Mouse (Mus musculus): ENCODE measurements around the gene Lmntd2. TPM values are rescaled to one million over a fixed set of nuclear protein-coding genes. Genes with fewer than 3 reads are reported as not detected.
A peak's percentile ranks its signal among the peaks of the same experiment; 100 is the strongest.

The Lmntd2 gene
- polyA plus RNA-seq, 1 experiment from 2014 or later, result 2.9 TPM

DNA sequence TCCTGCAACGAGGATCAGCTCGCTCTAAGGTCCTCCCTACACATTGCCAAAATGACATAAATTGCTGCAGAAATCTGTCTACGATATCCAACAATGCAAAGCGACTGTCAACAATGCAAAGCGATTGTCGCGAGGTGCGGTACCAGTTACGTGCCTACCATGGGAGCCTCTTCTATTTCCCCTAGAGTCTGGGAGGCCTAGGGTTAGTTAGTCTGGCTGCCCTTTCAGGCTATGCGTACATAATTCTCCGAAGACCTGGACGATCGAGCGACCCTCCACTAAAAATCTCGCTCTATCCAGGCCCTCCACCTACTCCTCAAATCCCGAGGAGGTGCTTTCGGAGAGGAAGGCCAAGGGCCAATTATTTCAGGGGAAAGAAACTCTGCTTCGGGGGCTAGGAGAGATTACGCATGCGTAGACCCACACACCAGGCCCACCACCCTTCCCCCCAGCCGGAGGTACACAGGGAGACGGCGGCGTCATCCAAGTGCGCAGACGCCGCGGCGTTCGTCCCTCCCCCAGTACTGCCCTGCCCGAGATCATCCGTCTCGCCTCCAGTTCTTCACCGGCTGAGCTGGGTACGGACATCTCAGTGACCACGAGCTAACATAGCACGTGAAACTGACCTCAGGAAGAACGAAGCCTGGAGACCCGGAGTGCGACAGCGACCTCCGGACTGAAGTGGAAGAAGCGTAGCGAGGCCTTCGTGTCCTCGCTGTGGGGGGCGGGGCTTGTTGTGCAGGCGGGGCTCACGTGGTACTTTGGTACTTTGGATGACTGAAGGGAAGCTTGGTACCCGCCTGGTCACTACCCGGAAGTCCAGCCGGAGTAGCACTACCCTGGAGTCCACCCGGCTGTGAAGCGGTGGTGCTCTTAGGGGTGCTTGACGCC is 41.5 kb downstream of the Lmntd2 start, which contains the start of gene Rnh1:
Gene Rnh1, minus strand, starts transcription at position 742 of the 891 bp plus-strand sequence.
- H3K36me3 ChIP-seq (ENCODE audit: insufficient read depth, low read length), result no peaks in the 10 kb centered on the region
- H3K9me3 ChIP-seq (replicated peaks; ENCODE audit: low read length), result no peaks in the 10 kb centered on the region
- peaks cover 8% of the 10 kb centered on the region for H3K4me1 ChIP-seq (replicated peaks; ENCODE audit: insufficient read depth, low read length)
- WGBS, result 3% methylated on average over 55 of the region's 55 CpGs
- peak within 1 kb of the TSS; percentile 93 for H3K27ac ChIP-seq
- H3K9ac ChIP-seq (ENCODE audit: low read depth, low read length), result peak within 1 kb of the TSS; percentile 67
- H3K4me3 ChIP-seq (replicated peaks; ENCODE audit: low read depth, low read length), result peak within 1 kb of the TSS; percentile 50
- peak; percentile 94 for ATAC-seq (replicated peaks; ENCODE audit: low FRiP score, low read depth)
- H3K4me2 ChIP-seq (ENCODE audit: low read length), result peak within 1 kb of the TSS; percentile 71
- peak; percentile 97 for DNase-seq (ENCODE audit: low spot score)
- no peaks in the 10 kb centered on the region for H3K27me3 ChIP-seq (ENCODE audit: insufficient read depth, low read length)
- TF ChIP-seq CTCF (IDR thresholded peaks at IDR 0.05; ENCODE audit: low read depth), result peak; percentile 32; the same call in 1 of the 2 replicates

DNA sequence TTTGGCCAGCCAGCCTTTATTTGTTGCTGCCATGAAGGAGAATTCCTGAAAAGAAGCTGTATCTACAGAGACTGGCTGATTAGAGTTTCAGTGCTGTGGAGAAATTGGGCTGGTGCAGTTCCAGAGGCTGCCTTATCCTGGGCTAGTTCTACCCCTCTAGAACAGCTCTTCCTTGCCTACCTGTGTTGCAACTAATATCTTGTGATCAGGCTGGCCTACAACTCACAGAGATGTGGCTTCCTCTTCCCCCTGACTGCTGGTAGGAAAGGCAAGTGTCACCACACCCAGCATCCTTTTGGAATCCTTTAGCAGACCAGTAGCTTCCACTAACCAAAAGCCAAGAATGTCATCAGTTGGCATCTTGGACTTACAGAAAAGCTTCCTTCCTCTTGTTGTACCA is 44.0 kb downstream of the Lmntd2 start:
- H3K4me2 ChIP-seq (ENCODE audit: low read length), result no peak overlapping the region
- no peaks in the 10 kb centered on the region for H3K9me3 ChIP-seq (replicated peaks; ENCODE audit: low read length)
- no peak overlapping the region for H3K4me3 ChIP-seq (replicated peaks; ENCODE audit: low read depth, low read length)
- no peak for TF ChIP-seq CTCF (IDR thresholded peaks at IDR 0.05; ENCODE audit: low read depth)
- ATAC-seq (replicated peaks; ENCODE audit: low FRiP score, low read depth) (no peak), DNase-seq (ENCODE audit: low spot score) (no peak)
- peaks cover 11% of the 10 kb centered on the region for H3K36me3 ChIP-seq (ENCODE audit: insufficient read depth, low read length)
- no peak overlapping the region for H3K9ac ChIP-seq (ENCODE audit: low read depth, low read length)
- no peak overlapping the region for H3K27ac ChIP-seq
- no peaks in the 10 kb centered on the region for H3K27me3 ChIP-seq (ENCODE audit: insufficient read depth, low read length)
- H3K4me1 ChIP-seq (replicated peaks; ENCODE audit: insufficient read depth, low read length), result peaks cover 8% of the 10 kb centered on the region

DNA sequence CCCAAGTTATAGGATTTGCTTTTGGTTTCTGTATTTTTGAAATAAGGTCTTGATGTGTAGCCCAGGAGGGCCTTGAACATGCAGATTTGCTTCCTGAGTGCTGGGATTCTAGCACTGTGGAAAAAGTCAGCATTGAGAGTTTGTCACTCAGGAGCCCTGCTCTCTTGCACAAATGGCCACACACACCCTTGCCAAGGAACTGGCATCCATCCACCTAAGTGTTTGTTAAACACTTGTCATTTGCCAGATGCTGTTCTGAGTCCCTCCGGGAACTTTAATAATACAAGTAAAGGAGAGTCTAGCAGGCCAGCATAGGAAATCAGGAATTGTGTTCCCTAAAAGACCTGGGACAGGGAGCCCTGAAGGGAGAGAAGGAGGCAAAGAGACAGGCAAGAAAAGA is 44.6 kb downstream of the Lmntd2 start:
- H3K9ac ChIP-seq (ENCODE audit: low read depth, low read length), result no peak overlapping the region
- H3K36me3 ChIP-seq (ENCODE audit: insufficient read depth, low read length), result peaks cover 15% of the 10 kb centered on the region
- ATAC-seq (replicated peaks; ENCODE audit: low FRiP score, low read depth) (no peak), DNase-seq (ENCODE audit: low spot score) (no peak)
- peaks cover 8% of the 10 kb centered on the region for H3K4me1 ChIP-seq (replicated peaks; ENCODE audit: insufficient read depth, low read length)
- no peak for TF ChIP-seq CTCF (IDR thresholded peaks at IDR 0.05; ENCODE audit: low read depth)
- H3K27me3 ChIP-seq (ENCODE audit: insufficient read depth, low read length), result no peaks in the 10 kb centered on the region
- no peaks in the 10 kb centered on the region for H3K9me3 ChIP-seq (replicated peaks; ENCODE audit: low read length)
- no peak overlapping the region; the same call in 1 of the 2 replicates for H3K4me2 ChIP-seq (ENCODE audit: low read length)
- no peak overlapping the region for H3K4me3 ChIP-seq (replicated peaks; ENCODE audit: low read depth, low read length)
- 83% methylated on average over 1 of the region's 1 CpGs for WGBS
- H3K27ac ChIP-seq, result 0 out of 2 replicates have a peak overlapping the region, but pooled peaks have one; percentile 82

DNA sequence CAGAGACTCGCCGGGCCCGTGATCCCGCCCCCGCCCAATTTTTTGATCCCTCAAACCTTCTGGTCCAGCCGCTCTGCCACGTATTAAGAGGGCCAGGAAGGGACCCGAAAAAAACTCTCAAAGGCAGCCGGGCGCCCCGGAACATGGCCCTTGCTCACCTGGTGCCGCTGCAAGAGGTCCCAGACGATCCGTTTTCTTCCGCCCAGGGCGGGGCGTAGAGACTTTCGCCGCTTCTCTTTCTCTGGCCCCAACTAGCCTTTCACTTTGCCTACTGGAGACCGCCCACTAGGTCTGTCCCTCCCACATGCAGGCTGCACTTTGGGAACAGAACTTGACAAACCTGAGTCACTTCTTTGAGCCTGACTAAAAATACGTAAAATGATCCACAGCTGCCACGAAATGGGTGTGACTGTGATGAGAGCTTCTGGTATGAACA is 45.3 kb downstream of the Lmntd2 start:
- Histone ChIP-seq H3K4me2 (ENCODE audit: low read length) (peak overlapping the region; percentile 78), H3K27me3 (ENCODE audit: insufficient read depth, low read length) (no peaks in the 10 kb centered on the region), H3K9ac (ENCODE audit: low read depth, low read length) (peak overlapping the region; percentile 81), H3K9me3 (replicated peaks; ENCODE audit: low read length) (no peaks in the 10 kb centered on the region), H3K4me3 (replicated peaks; ENCODE audit: low read depth, low read length) (peak overlapping the region; percentile 66), H3K4me1 (replicated peaks; ENCODE audit: insufficient read depth, low read length) (peaks cover 8% of the 10 kb centered on the region), H3K27ac (peak overlapping the region; percentile 82), H3K36me3 (ENCODE audit: insufficient read depth, low read length) (peaks cover 23% of the 10 kb centered on the region)
- ATAC-seq (replicated peaks; ENCODE audit: low FRiP score, low read depth) (0 out of 2 replicates have a peak, but pooled peaks have one; percentile 31), DNase-seq (ENCODE audit: low spot score) (peak; percentile 88)
- WGBS, result 1% methylated on average over 22 of the region's 22 CpGs
- TF ChIP-seq CTCF (IDR thresholded peaks at IDR 0.05; ENCODE audit: low read depth), result no peak

DNA sequence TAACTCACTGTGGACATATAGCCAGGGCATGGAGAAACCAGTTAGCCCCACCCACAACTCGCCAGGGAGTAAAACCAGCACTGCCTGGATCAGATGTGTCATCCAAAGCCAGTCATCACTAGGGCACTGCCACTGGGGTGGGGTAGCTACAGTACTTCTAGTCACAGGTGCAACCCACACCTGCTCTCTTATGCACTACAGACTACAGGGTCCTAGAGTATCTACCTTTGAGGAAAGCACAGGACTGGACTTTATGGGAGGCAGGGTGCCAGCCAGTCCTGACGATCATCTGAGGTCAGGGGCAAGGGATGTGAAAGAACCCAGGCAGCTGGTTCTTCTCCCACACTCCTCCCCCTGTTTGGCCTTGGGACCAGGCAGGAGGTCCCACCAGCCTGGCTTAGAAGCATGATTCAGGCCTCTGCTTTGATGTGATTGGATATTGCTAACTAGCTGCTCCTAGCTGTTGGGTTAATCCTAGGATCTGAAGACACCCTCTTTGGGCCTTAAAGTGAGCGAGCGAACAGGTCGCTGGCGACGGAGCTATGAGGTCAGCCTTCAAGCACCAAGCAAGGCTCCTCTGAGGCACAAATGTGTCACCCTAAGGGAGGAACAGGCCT is 45.9 kb downstream of the Lmntd2 start:
- H3K4me1 ChIP-seq (replicated peaks; ENCODE audit: insufficient read depth, low read length), result peaks cover 8% of the 10 kb centered on the region
- 0 out of 2 replicates have a peak, but pooled peaks have one; percentile 8 for ATAC-seq (replicated peaks; ENCODE audit: low FRiP score, low read depth)
- no peaks in the 10 kb centered on the region for H3K9me3 ChIP-seq (replicated peaks; ENCODE audit: low read length)
- no peak for TF ChIP-seq CTCF (IDR thresholded peaks at IDR 0.05; ENCODE audit: low read depth)
- WGBS, result 5% methylated on average over 7 of the region's 7 CpGs
- peak overlapping the region; percentile 66 for H3K4me3 ChIP-seq (replicated peaks; ENCODE audit: low read depth, low read length)
- H3K4me2 ChIP-seq (ENCODE audit: low read length), result peak overlapping the region; percentile 78
- H3K9ac ChIP-seq (ENCODE audit: low read depth, low read length), result peak overlapping the region; percentile 81
- peaks cover 28% of the 10 kb centered on the region for H3K36me3 ChIP-seq (ENCODE audit: insufficient read depth, low read length)
- H3K27me3 ChIP-seq (ENCODE audit: insufficient read depth, low read length), result no peaks in the 10 kb centered on the region
- DNase-seq (ENCODE audit: low spot score), result peak; percentile 62
- H3K27ac ChIP-seq, result peak overlapping the region; percentile 82

DNA sequence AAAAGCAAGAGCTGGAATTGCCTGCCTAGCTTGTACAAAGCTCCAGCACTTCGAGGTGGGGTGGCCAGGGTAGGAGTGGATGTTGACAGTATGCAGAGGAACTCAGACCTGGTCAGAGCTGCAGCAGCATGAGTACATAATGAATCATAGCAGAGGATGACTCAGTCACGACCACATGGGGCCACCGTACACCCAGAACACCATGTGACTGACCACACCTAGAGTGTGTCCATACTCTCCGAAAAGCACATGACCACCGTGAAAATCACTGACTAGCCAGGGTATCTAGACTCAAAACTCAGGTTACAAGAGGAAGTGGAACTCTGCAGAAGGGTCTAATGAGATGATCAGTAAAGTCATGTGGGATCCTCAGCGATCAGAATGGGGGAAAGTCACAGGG is 49.0 kb downstream of the Lmntd2 start:
- Histone ChIP-seq H3K4me1 (replicated peaks; ENCODE audit: insufficient read depth, low read length) (peaks cover 8% of the 10 kb centered on the region), H3K27ac (no peak overlapping the region), H3K27me3 (ENCODE audit: insufficient read depth, low read length) (no peaks in the 10 kb centered on the region), H3K9me3 (replicated peaks; ENCODE audit: low read length) (no peaks in the 10 kb centered on the region), H3K36me3 (ENCODE audit: insufficient read depth, low read length) (peaks cover 50% of the 10 kb centered on the region), H3K9ac (ENCODE audit: low read depth, low read length) (no peak overlapping the region), H3K4me3 (replicated peaks; ENCODE audit: low read depth, low read length) (no peak overlapping the region), H3K4me2 (ENCODE audit: low read length) (no peak overlapping the region)
- ATAC-seq (replicated peaks; ENCODE audit: low FRiP score, low read depth) (no peak), DNase-seq (ENCODE audit: low spot score) (no peak)
- WGBS, result 77% methylated on average over 6 of the region's 6 CpGs
- no peak for TF ChIP-seq CTCF (IDR thresholded peaks at IDR 0.05; ENCODE audit: low read depth)
